Mouse (Mus musculus) intestine, embryonic 14.5 days (tissue): ENCODE measurements around the gene Gja5. TPM values are rescaled to one million over a fixed set of nuclear protein-coding genes. Genes with fewer than 3 reads are reported as not detected.
A peak's percentile ranks its signal among the peaks of the same experiment; 100 is the strongest.

Source experiments
- ATAC-seq: fragments of 200-750 bp; cut with Nextera tagmentation; replicated peaks from 2 replicates; pipeline ENCODE4 v1.8.0; 2017; ENCODE audit warnings: low read depth, moderate number of reproducible peaks, moderate TSS enrichment, moderate library complexity; ENCODE audit not compliant: low FRiP score, low TSS enrichment
- DNase-seq: peaks from one replicate; pipeline ENCODE4 v3.0.0-alpha.2; 2018; ENCODE audit warnings: low spot score
- H3K27ac ChIP-seq: fragments of 300-500 bp; sonication (generic); 2 replicates; pipeline ENCODE4 v1.5.1; 2014; ENCODE audit warnings: low read depth, mild to moderate bottlenecking, control low read depth
- H3K27me3 ChIP-seq: fragments of 300-500 bp; sonication (generic); replicated peaks from 2 replicates; pipeline ENCODE4 v1.6.1; 2014; ENCODE audit warnings: low read length, control low read depth; ENCODE audit not compliant: control insufficient read depth, insufficient read depth
- H3K36me3 ChIP-seq: fragments of 300-500 bp; sonication (generic); 2 replicates; pipeline ENCODE4 v1.6.1; 2014; ENCODE audit warnings: low read length, control low read depth; ENCODE audit not compliant: control insufficient read depth, insufficient read depth
- H3K4me1 ChIP-seq: fragments of 300-500 bp; sonication (generic); replicated peaks from 2 replicates; pipeline ENCODE4 v1.6.1; 2014; ENCODE audit warnings: low read length, control low read depth, mixed read lengths; ENCODE audit not compliant: control insufficient read depth, insufficient read depth
- H3K4me2 ChIP-seq: fragments of 300-500 bp; sonication (generic); 2 replicates; pipeline ENCODE4 v1.6.1; 2014; ENCODE audit warnings: low read length
- H3K4me3 ChIP-seq: fragments of 300-500 bp; sonication (generic); 2 replicates; pipeline ENCODE4 v1.5.1; 2014; ENCODE audit warnings: low read depth, low read length, control low read depth, mixed read lengths
- H3K9ac ChIP-seq: fragments of 300-500 bp; sonication (generic); 2 replicates; pipeline ENCODE4 v1.6.1; 2014; ENCODE audit warnings: mild to moderate bottlenecking, low read length
- H3K9me3 ChIP-seq: fragments of 300-500 bp; sonication (generic); 2 replicates; pipeline ENCODE4 v1.6.1; 2016; ENCODE audit warnings: low read length, control low read depth; ENCODE audit not compliant: control insufficient read depth
- WGBS: fragments of 180-500 bp; shearing (Covaris S2); extraction: QIAGEN DNeasy Blood & Tissue Kit; methylation state at CpG from one replicate; pipeline ENCODE4 v1.1.7; 2014; 5-methylcytosine and 5-hydroxymethylcytosine counted together
- polyA plus RNA-seq: library from polyadenylated mRNA; unstranded; fragments of >200 nt; fragmentation: Nextera tagmentation; extraction: Ambion mirVana; gene quantifications from 2 replicates; pipeline ENCODE4 v1.2.1, GENCODE M21; 2014

The Gja5 gene
- polyA plus RNA-seq, 1 experiment from 2014 or later: 5.2 TPM

GRCm38 (mm10) chr3:96953489-96954233 lies 49.2 kb downstream of the Gja5 start:
- WGBS: 30% methylated on average over 14 of the region's 14 CpGs
- Histone ChIP-seq H3K4me3 (no peak overlapping the region), H3K36me3 (no peaks in the 10 kb centered on the region), H3K27me3 (no peaks in the 10 kb centered on the region), H3K4me2 (0 out of 2 replicates have a peak overlapping the region, but pooled peaks have one; percentile 16), H3K4me1 (0 out of 2 replicates have a peak, but pooled peaks cover 3% of the 10 kb centered on the region), H3K27ac (no peak overlapping the region; the same call in 1 of the 2 replicates), H3K9me3 (no peaks in the 10 kb centered on the region), H3K9ac (0 out of 2 replicates have a peak overlapping the region, but pooled peaks have one; percentile 5)
- ATAC-seq (0 out of 2 replicates have a peak, but pooled peaks have one; percentile 58), DNase-seq (no peak)

DNA sequence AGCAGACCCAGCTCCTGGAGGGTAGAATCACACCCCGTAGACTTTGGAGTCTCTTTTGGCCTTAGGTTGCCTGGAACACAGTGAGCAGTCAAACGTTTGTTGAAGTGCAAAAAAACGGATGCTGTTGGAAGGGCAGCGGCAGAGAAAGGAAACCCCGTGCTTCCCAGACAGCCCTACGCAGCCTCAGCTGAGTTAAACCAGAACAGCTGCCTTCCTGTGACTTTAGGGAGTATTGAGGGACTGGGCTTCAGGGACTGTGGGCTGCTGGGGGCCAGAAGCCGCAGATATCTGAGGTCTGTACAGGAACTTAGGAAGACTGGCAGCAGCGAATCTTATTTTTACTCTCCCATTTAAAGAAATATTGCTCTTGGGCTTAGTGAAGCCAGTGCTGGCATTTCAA lies 56.1 kb downstream of the Gja5 start:
- DNase-seq: no peak
- no peaks in the 10 kb centered on the region for H3K36me3 ChIP-seq
- no peak overlapping the region; the same call in 1 of the 2 replicates for H3K27ac ChIP-seq
- H3K9ac ChIP-seq: no peak overlapping the region
- no peaks in the 10 kb centered on the region for H3K9me3 ChIP-seq
- peak overlapping the region; percentile 5; the same call in 1 of the 2 replicates for H3K4me2 ChIP-seq
- ATAC-seq: no peak
- no peak overlapping the region for H3K4me3 ChIP-seq
- H3K4me1 ChIP-seq: peaks cover 10% of the 10 kb centered on the region; the same call in 1 of the 2 replicates
- no peaks in the 10 kb centered on the region for H3K27me3 ChIP-seq
- WGBS: 18% methylated on average over 8 of the region's 8 CpGs

DNA sequence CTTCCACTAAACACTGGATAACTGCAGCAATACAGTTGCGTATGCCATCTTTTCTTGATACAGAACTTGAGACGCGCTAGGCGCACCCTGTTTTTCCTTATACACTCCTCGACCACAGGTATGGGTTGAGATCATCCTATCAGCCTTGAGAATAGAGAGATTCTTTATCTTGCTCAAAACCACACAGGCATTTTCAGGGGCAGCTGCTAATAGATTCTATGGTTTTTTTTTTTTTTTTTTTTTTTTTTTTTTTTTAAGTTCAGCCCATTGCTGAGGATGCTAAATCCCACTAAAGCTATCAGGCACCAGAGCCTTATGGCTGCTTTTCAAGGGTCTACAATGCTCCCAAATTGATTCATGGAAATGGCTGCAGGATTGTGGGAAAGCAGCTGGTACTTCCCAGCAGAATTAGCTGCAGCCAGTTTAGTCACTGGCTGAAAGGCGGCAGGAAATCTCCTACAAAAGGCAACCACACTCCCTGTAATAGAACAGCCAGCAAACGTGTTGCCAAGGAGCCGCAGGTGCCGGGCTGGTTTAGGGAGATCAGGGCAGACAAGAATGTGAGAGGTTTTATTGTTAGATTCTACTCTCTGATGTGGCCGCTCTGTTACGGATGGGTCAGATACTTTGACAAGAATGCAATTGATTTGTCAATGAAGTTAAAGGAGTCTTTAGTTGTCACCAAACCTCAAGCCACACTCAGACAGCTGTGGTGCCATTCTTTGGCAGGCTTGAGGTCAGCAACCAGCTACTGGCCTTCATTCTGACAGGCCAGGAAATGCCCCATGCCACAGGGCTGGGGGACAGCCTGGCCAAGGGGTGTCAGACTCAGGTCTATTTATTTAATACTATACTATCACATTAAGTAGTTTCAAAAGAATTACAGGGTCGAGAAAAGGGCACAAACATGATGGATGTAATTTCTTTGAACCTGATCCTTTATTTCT lies 58.9 kb downstream of the Gja5 start:
- H3K4me3 ChIP-seq: no peak overlapping the region
- H3K9ac ChIP-seq: no peak overlapping the region
- no peaks in the 10 kb centered on the region for H3K27me3 ChIP-seq
- H3K27ac ChIP-seq: no peak overlapping the region
- H3K4me2 ChIP-seq: no peak overlapping the region
- H3K9me3 ChIP-seq: no peaks in the 10 kb centered on the region
- WGBS: 67% methylated on average over 12 of the region's 12 CpGs
- peaks cover 10% of the 10 kb centered on the region; the same call in 1 of the 2 replicates for H3K4me1 ChIP-seq
- no peak for DNase-seq
- no peaks in the 10 kb centered on the region for H3K36me3 ChIP-seq
- no peak for ATAC-seq

GRCm38 (mm10) chr3:96970986-96971385 lies 66.5 kb downstream of the Gja5 start:
- DNase-seq (no peak), ATAC-seq (no peak)
- H3K27me3 ChIP-seq: no peaks in the 10 kb centered on the region
- 16% methylated on average over 7 of the region's 7 CpGs for WGBS
- H3K4me3 ChIP-seq: no peak overlapping the region
- no peaks in the 10 kb centered on the region for H3K4me1 ChIP-seq
- H3K9me3 ChIP-seq: no peaks in the 10 kb centered on the region
- H3K9ac ChIP-seq: no peak overlapping the region
- no peaks in the 10 kb centered on the region for H3K36me3 ChIP-seq
- no peak overlapping the region for H3K27ac ChIP-seq
- H3K4me2 ChIP-seq: no peak overlapping the region

- H3K9me3 ChIP-seq: no peaks in the 10 kb centered on the region
- no peak for ATAC-seq
- no peak overlapping the region for H3K9ac ChIP-seq
- H3K36me3 ChIP-seq: no peaks in the 10 kb centered on the region
- no peaks in the 10 kb centered on the region for H3K4me1 ChIP-seq
- no peak overlapping the region for H3K4me2 ChIP-seq
- DNase-seq: no peak
- H3K27me3 ChIP-seq: no peaks in the 10 kb centered on the region
- WGBS: 84% methylated on average over 7 of the region's 7 CpGs
- H3K4me3 ChIP-seq: no peak overlapping the region
- no peak overlapping the region for H3K27ac ChIP-seq
These were observed 70.0 kb downstream of the Gja5 start for GRCm38 (mm10) chr3:96974467-96974866.

DNA sequence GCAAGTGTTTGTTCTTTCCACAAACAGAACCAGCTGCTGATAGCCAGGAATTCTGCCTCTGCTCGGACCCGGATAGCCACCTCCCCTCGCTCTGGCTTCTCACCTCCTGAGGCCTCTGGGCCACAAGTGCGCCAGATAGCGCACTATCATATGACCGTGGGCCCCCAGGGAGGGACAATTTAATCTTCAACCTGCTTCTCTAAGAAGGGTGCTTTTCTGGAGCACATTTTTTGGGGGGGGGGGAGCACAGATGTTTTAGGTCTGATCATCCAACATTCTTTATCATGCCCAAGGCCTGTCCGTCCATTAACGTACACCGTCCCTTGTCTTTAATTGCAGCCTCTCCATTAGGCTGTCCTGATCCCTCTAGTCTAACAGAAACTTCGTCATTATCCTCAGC lies 71.1 kb downstream of the Gja5 start:
- DNase-seq: no peak
- WGBS: 81% methylated on average over 10 of the region's 10 CpGs
- no peak for ATAC-seq
- H3K4me3 ChIP-seq: no peak overlapping the region
- H3K4me1 ChIP-seq: no peaks in the 10 kb centered on the region
- no peak overlapping the region for H3K9ac ChIP-seq
- no peaks in the 10 kb centered on the region for H3K9me3 ChIP-seq
- no peak overlapping the region for H3K4me2 ChIP-seq
- no peak overlapping the region for H3K27ac ChIP-seq
- no peaks in the 10 kb centered on the region for H3K36me3 ChIP-seq
- no peaks in the 10 kb centered on the region for H3K27me3 ChIP-seq

- 91% methylated on average over 2 of the region's 2 CpGs for WGBS
- Histone ChIP-seq H3K27ac (no peak overlapping the region), H3K36me3 (no peaks in the 10 kb centered on the region), H3K9me3 (no peaks in the 10 kb centered on the region), H3K9ac (no peak overlapping the region), H3K4me2 (no peak overlapping the region), H3K4me3 (no peak overlapping the region), H3K27me3 (no peaks in the 10 kb centered on the region), H3K4me1 (no peaks in the 10 kb centered on the region)
- ATAC-seq (no peak), DNase-seq (no peak)
These were observed 73.0 kb downstream of the Gja5 start for GRCm38 (mm10) chr3:96977507-96977906.

DNA sequence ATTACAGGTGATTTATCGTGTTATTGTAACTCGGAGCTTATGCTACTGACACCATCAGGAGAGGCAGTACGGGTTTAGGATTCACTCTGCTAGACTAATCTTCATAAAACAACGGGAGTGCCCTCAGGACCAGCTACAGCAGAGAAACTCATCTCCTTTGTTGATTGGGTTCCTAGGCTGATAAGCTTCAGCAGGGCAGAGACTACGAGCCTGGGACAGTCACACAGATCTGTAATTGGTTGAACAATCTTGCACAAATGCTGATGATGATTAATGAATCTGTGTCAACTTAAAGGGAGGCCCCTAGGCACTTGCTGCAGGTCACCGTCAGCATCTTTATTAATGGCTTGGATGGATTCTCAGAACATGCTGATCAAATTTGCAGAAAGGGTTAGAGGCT lies 74.0 kb downstream of the Gja5 start:
- Histone ChIP-seq H3K9me3 (no peaks in the 10 kb centered on the region), H3K4me1 (no peaks in the 10 kb centered on the region), H3K4me2 (no peak overlapping the region), H3K36me3 (no peaks in the 10 kb centered on the region), H3K27ac (no peak overlapping the region), H3K9ac (no peak overlapping the region), H3K27me3 (no peaks in the 10 kb centered on the region), H3K4me3 (no peak overlapping the region)
- ATAC-seq: no peak
- WGBS: 32% methylated on average over 6 of the region's 6 CpGs
- no peak for DNase-seq
